Mouse (Mus musculus): Measurements from ENCODE around the gene Slc6a19. TPM values are rescaled to one million over a fixed set of nuclear protein-coding genes. Genes with fewer than 3 reads are reported as not detected.

The Slc6a19 gene
- not detected for polyA plus RNA-seq (2017; shearing (Covaris generic))

DNA sequence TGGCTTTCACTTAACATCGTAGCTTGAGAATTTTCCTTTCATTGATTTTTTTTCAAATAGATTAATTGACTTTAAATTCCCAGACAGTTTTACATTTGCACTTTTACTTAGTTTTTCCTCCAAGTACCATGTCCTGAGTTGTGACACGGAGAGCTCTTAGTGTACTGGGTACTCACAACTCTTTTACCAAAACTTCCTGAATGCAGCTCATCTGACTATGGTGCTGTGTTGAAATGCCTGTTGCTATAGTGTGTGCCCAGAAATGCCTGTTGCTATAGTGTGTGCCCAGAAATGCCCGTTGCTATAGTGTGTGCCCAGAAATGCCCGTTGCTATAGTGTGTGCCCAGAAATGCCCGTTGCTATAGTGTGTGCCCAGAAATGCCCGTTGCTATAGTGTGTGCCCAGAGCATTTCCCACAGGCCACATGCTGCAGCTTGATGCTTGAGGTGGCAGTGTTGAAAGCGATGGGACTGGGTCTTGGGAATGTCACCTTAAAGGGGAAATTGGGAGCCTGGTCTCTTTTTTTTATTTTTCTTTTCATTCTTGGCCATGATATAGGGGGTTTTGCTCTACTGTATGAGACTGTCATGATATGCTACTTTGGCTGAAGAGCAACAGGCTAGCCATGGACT is at the start of gene Slc6a19:
Gene Slc6a19 (minus strand): TSS at position 172 of the 632 bp plus-strand sequence.

DNA sequence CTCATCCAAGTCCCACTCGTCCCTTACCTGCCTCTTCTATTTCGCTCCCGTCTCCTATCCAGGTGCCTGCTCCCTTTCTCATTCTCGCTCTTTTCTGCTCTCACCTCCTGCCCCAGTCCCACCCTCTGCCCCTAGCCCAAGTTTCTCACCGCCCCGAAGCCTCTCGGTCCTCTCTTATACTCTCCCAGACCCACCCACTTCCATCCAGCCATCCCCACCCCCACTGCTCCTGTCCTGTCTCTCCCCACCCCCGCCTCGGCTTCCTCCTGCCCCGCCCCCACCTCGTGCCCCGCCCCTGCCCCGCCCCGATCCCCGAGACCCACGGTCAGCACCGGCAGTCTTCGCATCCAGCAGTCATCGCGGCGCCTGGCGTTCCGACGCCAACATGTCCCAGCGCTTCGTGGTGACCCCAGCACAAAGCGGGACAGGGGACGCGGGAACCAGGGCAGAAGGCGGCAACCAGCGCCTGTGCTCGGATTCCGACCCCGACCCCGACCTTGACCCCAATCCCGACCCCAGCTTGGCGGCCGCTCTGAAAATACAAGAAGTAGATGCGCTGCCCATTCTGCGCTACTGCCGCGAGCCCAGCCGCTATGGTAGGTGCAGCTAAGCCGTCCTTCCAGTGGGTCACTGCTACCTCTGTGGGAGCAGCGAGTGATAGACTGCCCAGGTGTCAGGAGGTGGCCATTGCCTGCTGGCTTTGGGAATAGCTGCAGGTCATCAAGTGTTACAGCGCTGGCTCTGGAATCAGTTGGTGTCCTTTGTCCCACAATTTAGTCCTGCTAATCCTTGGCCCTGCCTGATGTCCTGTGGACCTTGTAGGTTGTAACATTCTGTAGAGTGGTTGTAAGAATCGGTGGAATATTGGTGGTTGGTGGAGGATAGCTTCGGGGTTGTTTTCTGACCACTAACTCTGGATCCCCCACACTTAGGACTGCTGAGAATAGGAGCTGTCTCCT is 28.4 kb upstream of the Slc6a19 start, which contains the start of gene Slc12a7:
Gene Slc12a7 (plus strand): TSS at position 353 of the 959 bp plus-strand sequence.

DNA sequence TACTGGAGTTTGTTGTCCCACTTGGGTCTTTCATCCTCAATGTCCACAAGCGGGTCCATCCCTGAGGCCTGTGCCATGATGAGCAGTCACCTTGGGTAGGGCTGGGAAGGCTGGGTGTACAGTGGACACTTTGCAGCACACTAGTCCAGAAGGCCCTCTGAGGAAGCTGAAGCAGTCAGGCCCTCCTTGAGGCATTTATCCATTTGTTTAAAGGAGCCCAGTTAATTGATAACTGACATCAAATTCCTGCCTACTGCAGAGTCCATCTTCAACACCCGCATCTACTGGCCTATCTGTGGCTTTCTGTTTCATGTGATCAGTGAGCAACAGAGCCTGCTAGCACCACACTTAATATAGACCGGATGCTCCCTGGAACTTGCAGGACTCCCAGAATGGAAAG is 26.8 kb downstream of the Slc6a19 start, which contains the start of gene Slc6a18:
Gene Slc6a18 (minus strand): TSS at position 171 of the 400 bp plus-strand sequence.

Other genes starting within 250 kb of the Slc6a19 start
- gene Lpcat1, start 237.7 kb downstream of the Slc6a19 start, polyA plus RNA-seq (2017; shearing (Covaris generic)): 61.0 TPM
- gene Slc6a3, start 168.1 kb downstream of the Slc6a19 start, polyA plus RNA-seq (2017; shearing (Covaris generic)): not detected
- gene Clptm1l, start 100.9 kb downstream of the Slc6a19 start, polyA plus RNA-seq (2017; shearing (Covaris generic)): 223 TPM
- 5.0 TPM for gene Tert, start 78.0 kb downstream of the Slc6a19 start, polyA plus RNA-seq (2017; shearing (Covaris generic))
- not detected for gene Slc6a18, start 26.8 kb downstream of the Slc6a19 start, polyA plus RNA-seq (2017; shearing (Covaris generic))
- 91.2 TPM for gene Slc12a7, start 28.2 kb upstream of the Slc6a19 start, polyA plus RNA-seq (2017; shearing (Covaris generic))
- gene Nkd2, start 142.8 kb upstream of the Slc6a19 start, polyA plus RNA-seq (2017; shearing (Covaris generic)): 0.23 TPM
- gene Trip13, start 232.9 kb upstream of the Slc6a19 start, polyA plus RNA-seq (2017; shearing (Covaris generic)): 4.1 TPM
- 72.1 TPM for gene Brd9, start 232.9 kb upstream of the Slc6a19 start, polyA plus RNA-seq (2017; shearing (Covaris generic))